In the genomic region with DNA sequence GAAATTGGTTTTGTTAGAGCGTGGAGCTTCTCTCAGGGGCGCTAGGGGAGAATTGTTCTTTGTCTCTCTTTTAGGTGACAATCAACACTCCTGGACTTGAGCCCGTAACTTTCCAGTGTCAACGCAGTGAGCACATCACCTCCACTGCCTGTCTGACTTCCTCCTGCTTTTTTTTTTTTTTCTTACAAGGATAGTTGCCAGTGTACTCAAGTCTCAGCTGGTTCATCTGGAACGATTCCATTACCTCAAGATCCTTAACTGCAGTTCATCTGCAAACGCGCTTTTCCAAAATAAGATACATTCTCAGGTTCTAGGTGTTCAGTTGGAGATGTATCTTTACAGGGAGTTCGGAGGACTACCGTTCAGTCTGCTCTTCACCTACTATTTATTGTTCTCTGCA, we compare ENCODE assay signal across 17 mouse cellular contexts. TPM values are rescaled to one million over a fixed set of nuclear protein-coding genes. Genes with fewer than 3 reads are reported as not detected.
A peak's percentile ranks its signal among the peaks of the same experiment; 100 is the strongest.
DNase-seq lines count a peak whose midpoint lies in the region.
"Had no signal": no experiment of that assay in that cellular context is flagged by ENCODE, and none has a peak within 500 bp of the region (broad histone marks: within the 10 kb centered on the region; RNA-seq: fewer than 3 reads in every experiment).

No protein-coding gene starts in this region.

- DNase-seq in heart, adult 11 months, result peak; percentile 52
- no peak for DNase-seq in heart, adult 8-10 months (ENCODE audit: low spot score)
- DNase-seq in adipocyte (ENCODE audit: low spot score), result peak; percentile 21
- DNase-seq in fat pad, adult 2 months (ENCODE audit: extremely low read depth, low read depth, low spot score), result peak; percentile 18
- DNase-seq in thymus, postnatal 36 days, result no peak
- no peak for DNase-seq in thymus, postnatal 14 days
- DNase-seq in frontal cortex, postnatal 14 days (ENCODE audit: low spot score in 2 of 2), result no peak
- DNase-seq: adrenal gland, adult 2 months; adrenal gland, postnatal 10 days; adrenal gland, postnatal 25 days; cerebellum, adult 11-12 months; cerebellum, adult 2 months; cerebellum, adult 9-10 months; cerebellum, postnatal 10 days; cerebellum, postnatal 25 days; embryo, embryonic 11 days; forebrain, postnatal 0 days had no signal

RNA-seq across cellular contexts. Expression of gene Gm9817, which starts 16.5 kb away (rescaled TPM):
- total RNA-seq in heart, adult 8-10 months (2022), result under 1 TPM; 0.11 to 0.17 (median 0.14) TPM
- total RNA-seq: forebrain, postnatal 0 days had no signal

Comparison
In these comparisons a context has a peak if more than half of its experiments do, and no peak if none do; other contexts are left out.
1. DNase-seq: peak in heart, adult 11 months (single experiment), adipocyte (single experiment) and fat pad, adult 2 months (single experiment); none in heart, adult 8-10 months (single experiment), thymus, postnatal 36 days (0 of 2), thymus, postnatal 14 days (single experiment) and frontal cortex, postnatal 14 days (0 of 2).